Mouse (Mus musculus) CH12.LX (cell line): Measurements from ENCODE around the gene Fbxo22. TPM values are rescaled to one million over a fixed set of nuclear protein-coding genes. Genes with fewer than 3 reads are reported as not detected.

Experiments
- DNase-seq: peaks from one replicate; pipeline ENCODE4 v3.0.0-alpha.2; 2013; ENCODE audit errors: extremely low read depth
- H3K27ac ChIP-seq: 2 replicates; pipeline ENCODE4 v1.5.1; 2012; ENCODE audit warnings: low read depth, mild to moderate bottlenecking, control low read depth, moderate library complexity; ENCODE audit not compliant: insufficient read depth
- H3K27me3 ChIP-seq: replicated peaks from 2 replicates; pipeline ENCODE3; 2012; ENCODE audit warnings: inconsistent platforms
- H3K36me3 ChIP-seq, 2 experiments: replicated peaks in 1 of 2; 2 replicates each; pipeline versions ENCODE3 to v1.6.1; 2012; ENCODE audit warnings: inconsistent platforms in 1 of 2, low read length in 1 of 2, mild to moderate bottlenecking in 1 of 2, mixed read lengths in 1 of 2, moderate library complexity in 1 of 2; ENCODE audit not compliant: control insufficient read depth in 1 of 2, insufficient read depth in 1 of 2
- H3K4me1 ChIP-seq, 2 experiments: 2 replicates each; pipeline ENCODE4 v1.6.1; 2012; ENCODE audit warnings: inconsistent platforms in 1 of 2, moderate library complexity in 1 of 2; ENCODE audit not compliant: insufficient read depth in 2 of 2, control insufficient read depth in 1 of 2
- H3K4me2 ChIP-seq: 2 replicates; pipeline ENCODE4 v1.6.1; 2012; ENCODE audit warnings: low read depth, mild to moderate bottlenecking, control low read depth; ENCODE audit not compliant: poor library complexity, insufficient read depth, severe bottlenecking
- H3K4me3 ChIP-seq, 3 experiments: fragments of 150-350 bp in 1 of 3; sonication (generic) in 1 of 3; replicated peaks in 1 of 3; 2 replicates each; pipeline versions ENCODE3 to v1.5.1; 2011 to 2012; ENCODE audit warnings: low read depth in 2 of 3, low read length in 2 of 3, mild to moderate bottlenecking in 2 of 3, moderate library complexity in 2 of 3, control low read depth in 1 of 3, improper control_type of control experiment in 1 of 3, inconsistent platforms in 1 of 3, mixed read lengths in 1 of 3; ENCODE audit not compliant: poor library complexity in 1 of 3
- H3K79me2 ChIP-seq: replicated peaks from 2 replicates; pipeline ENCODE4 v1.6.1; 2012; ENCODE audit warnings: mild to moderate bottlenecking, moderate library complexity; ENCODE audit not compliant: control insufficient read depth, poor library complexity, insufficient read depth, severe bottlenecking; ENCODE audit errors: extremely low read depth
- H3K9ac ChIP-seq: 2 replicates; pipeline ENCODE4 v1.6.1; 2012; ENCODE audit warnings: low read depth, mild to moderate bottlenecking, control low read depth, moderate library complexity; ENCODE audit not compliant: insufficient read depth
- H3K9me3 ChIP-seq: replicated peaks from 2 replicates; pipeline ENCODE3; 2012; ENCODE audit warnings: low read length, inconsistent platforms, mixed read lengths
- CHD2 ChIP-seq: IDR thresholded peaks from 2 replicates; pipeline ENCODE4 v1.6.1; 2011; ENCODE audit warnings: low read length, improper control_type of control experiment
- EP300 ChIP-seq: IDR thresholded peaks from 2 replicates; pipeline ENCODE4 v1.6.1; 2011; ENCODE audit warnings: low read length, improper control_type of control experiment
- GABPA ChIP-seq: IDR thresholded peaks from 2 replicates; pipeline ENCODE4 v1.6.1; 2012; ENCODE audit warnings: low read depth, low read length, improper control_type of control experiment, inconsistent platforms; ENCODE audit not compliant: insufficient replicate concordance
- IRF4 ChIP-seq: IDR thresholded peaks from 2 replicates; pipeline ENCODE4 v1.6.1; 2014; ENCODE audit warnings: low read depth, mild to moderate bottlenecking, inconsistent platforms, low read length, improper control_type of control experiment
- JUN ChIP-seq: IDR thresholded peaks from 2 replicates; pipeline ENCODE4 v1.6.1; 2011; ENCODE audit warnings: low read depth, mild to moderate bottlenecking, low read length, improper control_type of control experiment, moderate library complexity; ENCODE audit not compliant: insufficient read depth
- JUND ChIP-seq: conservative IDR thresholded peaks from 2 replicates; pipeline ENCODE4 v1.6.1; 2011; ENCODE audit warnings: low read depth, low read length, improper control_type of control experiment
- MAFK ChIP-seq: IDR thresholded peaks from 2 replicates; pipeline ENCODE4 v1.6.1; 2011; ENCODE audit warnings: low read length, improper control_type of control experiment; ENCODE audit not compliant: insufficient replicate concordance
- MAX ChIP-seq: IDR thresholded peaks from 2 replicates; pipeline ENCODE4 v1.6.1; 2011; ENCODE audit warnings: low read length, improper control_type of control experiment
- MAZ ChIP-seq: IDR thresholded peaks from 2 replicates; pipeline ENCODE4 v1.6.1; 2012; ENCODE audit warnings: low read depth, mild to moderate bottlenecking, inconsistent platforms, low read length, improper control_type of control experiment, moderate library complexity
- MEF2A ChIP-seq: IDR thresholded peaks from 2 replicates; pipeline ENCODE4 v1.6.1; 2014; ENCODE audit warnings: low read depth, mild to moderate bottlenecking, inconsistent platforms, low read length, improper control_type of control experiment, borderline replicate concordance
- MXI1 ChIP-seq: IDR thresholded peaks from 2 replicates; pipeline ENCODE4 v1.6.1; 2011; ENCODE audit warnings: mild to moderate bottlenecking, low read depth, low read length, improper control_type of control experiment
- NRF1 ChIP-seq: IDR thresholded peaks from 2 replicates; pipeline ENCODE4 v1.6.1; 2014; ENCODE audit warnings: low read depth, mild to moderate bottlenecking, inconsistent platforms, low read length, improper control_type of control experiment, moderate library complexity
- PAX5 ChIP-seq: IDR thresholded peaks from 2 replicates; pipeline ENCODE4 v1.6.1; 2012; ENCODE audit warnings: low read length, inconsistent platforms, mixed read lengths
- SIN3A ChIP-seq: IDR thresholded peaks from 2 replicates; pipeline ENCODE4 v1.6.1; 2012; ENCODE audit warnings: low read length, improper control_type of control experiment, inconsistent platforms
- TCF12 ChIP-seq: IDR thresholded peaks from 2 replicates; pipeline ENCODE4 v1.6.1; 2014; ENCODE audit warnings: low read depth, mild to moderate bottlenecking, inconsistent platforms, low read length, improper control_type of control experiment
- UBTF ChIP-seq: IDR thresholded peaks from 2 replicates; pipeline ENCODE4 v1.6.1; 2012; ENCODE audit warnings: low read depth, mild to moderate bottlenecking, inconsistent platforms, low read length, improper control_type of control experiment, moderate library complexity
- USF2 ChIP-seq: conservative IDR thresholded peaks from 2 replicates; pipeline ENCODE4 v1.6.1; 2011; ENCODE audit warnings: low read depth, low read length, improper control_type of control experiment
- ZMIZ1 ChIP-seq: IDR thresholded peaks from 2 replicates; pipeline ENCODE4 v1.6.1; 2012; ENCODE audit warnings: low read depth, mild to moderate bottlenecking, inconsistent platforms, low read length, improper control_type of control experiment
- dilution Hi-C: fragments of 300-500 bp; cut with MboI; formaldehyde crosslinking; loops from 2 replicates; pipeline ENCODE4 v1.14.3; 2020; ENCODE audit warnings: low sequenced_read_pairs; ENCODE audit not compliant: extremely low pct_unique_long_range_greater_than_20kb, extremely low pct_ligation_motif_present
- in situ Hi-C: fragments of 300-500 bp; cut with MboI; formaldehyde crosslinking; loops from 3 replicates; pipeline ENCODE4 v1.14.3; 2019; ENCODE audit warnings: low sequenced_read_pairs, low pct_ligation_motif_present, low pct_unique_long_range_greater_than_20kb, mixed read lengths
- polyA plus RNA-seq: library from polyadenylated mRNA; unstranded; fragments of >175 nt; gene quantifications from 2 replicates; pipeline ENCODE4 v1.2.1, GENCODE M21; 2012; ENCODE audit warnings: low read depth; ENCODE audit not compliant: insufficient read length
- total RNA-seq, 2 experiments: library from RNA; depleted of rRNA; stranded (reverse); fragments of 300-350 nt in 1 of 2; fragments of >200 nt in 1 of 2; gene quantifications; 2 replicates each; pipeline ENCODE4 v1.2.3; 2012 to 2014

Fbxo22 gene
- total and polyA plus RNA-seq, 3 experiments, result 21.4 to 41.8 (median 38.5) TPM

GRCm38 (mm10) chr9:55253849-55254248 lies 45.1 kb downstream of the Fbxo22 start:
- dilution Hi-C loops (no loop called here), in situ Hi-C loops (no loop called here)
- H3K9me3 ChIP-seq, result no peaks in the 10 kb centered on the region
- H3K4me1 ChIP-seq, result peaks cover 3 to 13% of the 10 kb centered on the region in 2 experiments; a peak in 3 of 4 replicates
- DNase-seq, result no peak
- H3K79me2 ChIP-seq, result no peaks in the 10 kb centered on the region
- no peak overlapping the region for H3K4me2 ChIP-seq
- no peaks in the 10 kb centered on the region for H3K27me3 ChIP-seq
- no peak overlapping the region for H3K4me3 ChIP-seq
- H3K36me3 ChIP-seq, result no peaks in the 10 kb centered on the region
- H3K9ac ChIP-seq, result no peak overlapping the region
- H3K27ac ChIP-seq, result no peak overlapping the region
- TF ChIP-seq ZMIZ1 (no peak), JUN (no peak), SIN3A (no peak), MAZ (no peak), EP300 (no peak)

- peak; percentile 69; the same call in 1 of the 2 replicates for TF ChIP-seq MAFK
- peak; percentile 56; the same call in 1 of the 2 replicates for TF ChIP-seq MEF2A
- TF ChIP-seq GABPA, result no peak
- H3K27ac ChIP-seq, result no peak overlapping the region
- no peak overlapping the region for H3K4me2 ChIP-seq
- no peak overlapping the region for H3K4me3 ChIP-seq
- no peaks in the 10 kb centered on the region for H3K27me3 ChIP-seq
- in situ Hi-C loops (no loop called here), dilution Hi-C loops (no loop called here)
- H3K9me3 ChIP-seq, result no peaks in the 10 kb centered on the region
- no peak overlapping the region for H3K9ac ChIP-seq
- no peaks in the 10 kb centered on the region for H3K79me2 ChIP-seq
- H3K36me3 ChIP-seq, result no peaks in the 10 kb centered on the region
- peaks cover 3 to 13% of the 10 kb centered on the region in 2 experiments; a peak in 3 of 4 replicates for H3K4me1 ChIP-seq
- DNase-seq, result no peak
Observed at GRCm38 (mm10) chr9:55255056-55255455, 46.3 kb downstream of the Fbxo22 start.

- H3K27me3 ChIP-seq, result no peaks in the 10 kb centered on the region
- no peaks in the 10 kb centered on the region for H3K36me3 ChIP-seq
- in situ Hi-C loops, result no loop called here
- H3K27ac ChIP-seq, result no peak overlapping the region
- peaks cover 3 to 13% of the 10 kb centered on the region in 2 experiments; a peak in 3 of 4 replicates for H3K4me1 ChIP-seq
- H3K9ac ChIP-seq, result no peak overlapping the region
- no peak for TF ChIP-seq MXI1
- TF ChIP-seq GABPA, result no peak
- no peak for TF ChIP-seq UBTF
- no peak for TF ChIP-seq IRF4
- no peak for TF ChIP-seq NRF1
- no peak for TF ChIP-seq MAX
- no peak for TF ChIP-seq PAX5
- no peak for TF ChIP-seq USF2
- no peak for TF ChIP-seq JUND
- TF ChIP-seq TCF12, result no peak
- TF ChIP-seq CHD2, result no peak
- no peak overlapping the region for H3K4me3 ChIP-seq
- DNase-seq, result no peak
- no peak overlapping the region for H3K4me2 ChIP-seq
- dilution Hi-C loops, result no loop called here
- H3K9me3 ChIP-seq, result no peaks in the 10 kb centered on the region
- H3K79me2 ChIP-seq, result no peaks in the 10 kb centered on the region
Observed at GRCm38 (mm10) chr9:55255604-55256003, 46.9 kb downstream of the Fbxo22 start.
